Mouse (Mus musculus) embryo, embryonic 10.5 days (tissue): ENCODE measurements at regions not wholly inside any gene's neighbourhood (a gene's known extent, or its start where the extent isn't known, plus 50 kb on each side); places are given as distances from the start of the nearest gene placed in this dataset.
"Not testable (repeated sequence)": the region's sequence is repeated elsewhere in the genome, so short reads cannot be mapped to it uniquely, and the experiment has no call there.

Experiments
- DNase-seq: peaks from one replicate; pipeline ENCODE4 v3.0.0-alpha.2; 2015; ENCODE audit warnings: low spot score

DNA sequence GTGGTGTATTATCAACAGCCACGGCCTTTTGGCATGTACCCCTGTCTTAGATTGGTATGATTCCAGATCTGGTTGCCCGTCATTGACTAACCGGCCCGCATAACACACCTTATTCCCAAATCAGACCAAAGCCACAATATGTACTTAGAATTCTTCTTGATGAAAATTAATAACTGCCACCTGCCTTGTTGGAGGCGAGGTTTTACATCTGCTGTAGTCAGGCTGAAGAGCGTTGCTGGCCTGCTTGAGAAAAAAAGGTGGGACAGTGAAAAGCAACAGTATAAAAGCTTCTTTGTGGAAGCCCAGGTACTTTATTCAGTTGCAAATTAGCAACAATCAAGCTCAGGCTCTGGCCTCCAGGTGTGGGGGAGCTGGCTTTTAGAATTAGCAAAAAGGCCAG, 223.6 kb upstream of the Car8 start:
- DNase-seq = not testable (repeated sequence)

- DNase-seq = no peak
These were observed 215.5 kb upstream of the Car8 start for GRCm38 (mm10) chr4:8454346-8454745.

GRCm38 (mm10) chr4:8432393-8432792, 193.6 kb upstream of the Car8 start:
- DNase-seq = peak; percentile 77

GRCm38 (mm10) chr4:8431032-8431332, 192.1 kb upstream of the Car8 start:
- DNase-seq = no peak

DNA sequence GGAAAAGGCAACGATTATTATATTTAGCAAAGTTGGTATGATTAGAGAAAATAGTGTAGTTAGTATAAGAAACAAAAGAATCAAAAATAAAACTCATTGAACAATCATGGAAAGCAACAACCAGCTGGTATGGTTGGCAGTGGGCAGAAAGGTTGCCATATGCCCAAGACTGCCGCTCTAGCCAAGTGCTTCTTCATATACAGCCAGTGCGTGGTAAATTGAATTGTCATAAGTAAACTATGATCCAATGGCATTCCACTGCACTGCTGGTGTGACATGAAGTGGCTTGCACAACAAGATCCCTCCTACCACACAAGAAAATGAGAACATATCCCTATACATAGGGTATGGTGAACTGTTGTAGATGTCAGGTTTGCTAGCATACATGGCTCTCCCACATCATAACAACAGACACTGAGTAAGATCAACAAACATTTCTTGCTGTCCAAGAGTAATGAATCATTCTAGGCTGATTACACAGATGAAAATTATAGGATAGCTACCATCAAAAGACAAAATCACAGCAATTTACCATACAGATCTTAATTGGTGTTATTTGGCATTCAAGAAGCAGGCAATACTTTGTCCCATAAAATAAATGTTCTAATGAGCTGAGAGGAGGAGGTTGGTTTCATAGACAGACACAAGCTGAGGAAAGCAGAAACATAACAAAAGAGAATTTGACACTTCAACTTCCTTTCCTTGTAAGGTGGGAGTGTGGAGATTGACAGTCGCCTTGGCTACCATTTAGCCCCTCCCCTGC, 191.6 kb upstream of the Car8 start:
- peak; percentile 28 for DNase-seq

GRCm38 (mm10) chr4:8429771-8430170, 190.9 kb upstream of the Car8 start:
- DNase-seq = no peak

GRCm38 (mm10) chr4:8428629-8429523, 190.0 kb upstream of the Car8 start:
- DNase-seq = no peak

DNA sequence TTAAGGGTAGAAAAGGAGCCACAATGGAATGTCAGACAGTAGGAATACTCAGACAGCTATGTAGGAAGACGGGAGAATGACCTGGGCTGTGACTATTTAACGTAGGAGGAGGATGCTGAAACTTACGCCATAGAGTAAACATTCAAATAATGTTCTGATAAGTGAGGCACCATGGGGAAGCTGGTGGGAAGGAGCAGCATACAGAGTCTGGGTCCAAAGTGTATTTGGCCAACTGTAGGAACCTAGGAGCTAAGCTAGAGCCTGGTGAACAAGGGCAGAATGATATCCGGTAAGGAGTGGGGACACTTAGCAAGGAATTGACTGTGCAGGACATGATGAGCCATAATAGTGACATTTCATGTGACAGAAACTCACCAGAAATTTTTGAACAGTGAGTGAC, 189.0 kb upstream of the Car8 start:
- DNase-seq = no peak

- DNase-seq = peak; percentile 77
These were observed 184.7 kb upstream of the Car8 start for GRCm38 (mm10) chr4:8423392-8424045.

DNA sequence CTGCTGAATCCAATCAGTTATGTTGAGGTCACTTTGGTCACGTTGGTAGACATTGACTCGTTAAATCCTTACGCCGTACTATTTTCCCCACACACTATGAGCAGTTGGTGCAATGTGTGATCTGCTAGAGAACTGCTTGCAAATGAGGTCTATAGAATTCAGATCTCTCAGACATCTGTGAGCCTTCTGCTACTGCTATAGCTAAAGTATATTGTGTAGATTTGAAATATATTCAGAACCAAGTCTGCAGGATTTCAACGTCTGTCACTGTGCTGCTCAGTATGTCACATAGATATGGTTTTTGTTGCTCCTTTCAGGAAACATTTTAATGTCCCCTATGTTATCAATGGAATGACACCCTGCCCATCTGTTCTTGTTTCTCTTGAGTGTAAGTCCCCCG, 182.4 kb upstream of the Car8 start:
- DNase-seq = no peak

DNA sequence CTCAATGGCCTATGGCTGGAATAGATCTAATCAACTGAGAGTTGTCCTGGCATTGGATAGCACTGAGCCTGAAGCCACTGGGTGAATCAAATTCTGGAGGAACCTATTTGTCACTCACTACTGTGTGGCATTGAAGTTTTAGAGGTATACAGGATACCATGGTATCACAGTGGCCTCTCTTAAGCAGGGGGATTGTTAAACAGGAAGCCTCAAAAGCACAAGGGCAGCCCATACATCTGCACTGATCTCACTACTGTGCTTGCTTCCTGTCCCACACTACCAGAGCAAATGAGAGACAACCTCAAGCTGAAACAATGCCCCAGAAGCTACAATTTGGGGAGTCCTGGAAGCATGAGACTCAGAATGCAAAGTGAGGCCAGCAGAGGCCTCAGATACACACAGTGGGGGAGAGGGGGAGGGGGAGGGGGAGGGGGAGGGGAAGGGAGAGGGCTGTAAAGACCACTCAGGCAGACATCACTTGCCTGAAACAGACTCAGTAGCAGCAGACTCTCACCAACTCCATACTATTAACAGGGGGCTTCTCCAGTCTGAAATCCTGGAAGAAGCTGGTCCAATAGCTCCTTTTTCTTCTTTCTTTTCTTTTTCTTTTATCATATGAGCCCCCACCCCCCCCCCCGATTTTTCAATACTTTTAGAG, 179.7 kb upstream of the Car8 start:
- no peak for DNase-seq

GRCm38 (mm10) chr4:8417821-8418220, 179.0 kb upstream of the Car8 start:
- no peak for DNase-seq

DNA sequence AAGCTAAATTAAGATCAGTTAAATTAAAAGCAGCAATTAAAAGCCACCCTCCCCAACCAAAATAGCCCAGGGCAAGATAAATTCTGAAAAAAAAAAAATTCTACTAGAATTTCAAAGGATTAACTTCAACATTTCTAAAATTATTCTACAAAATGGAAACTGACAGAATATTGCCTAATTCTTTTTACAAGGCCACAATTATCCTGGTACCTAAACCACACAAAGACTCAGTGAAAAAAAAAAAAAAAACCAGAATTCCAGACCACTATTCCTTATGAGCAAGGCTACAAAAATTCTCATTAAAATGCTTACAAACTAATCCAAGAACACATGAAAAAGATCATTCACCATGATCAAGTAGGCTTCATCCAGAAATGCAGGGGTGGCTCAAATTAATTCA, 174.5 kb upstream of the Car8 start:
- no peak for DNase-seq

DNA sequence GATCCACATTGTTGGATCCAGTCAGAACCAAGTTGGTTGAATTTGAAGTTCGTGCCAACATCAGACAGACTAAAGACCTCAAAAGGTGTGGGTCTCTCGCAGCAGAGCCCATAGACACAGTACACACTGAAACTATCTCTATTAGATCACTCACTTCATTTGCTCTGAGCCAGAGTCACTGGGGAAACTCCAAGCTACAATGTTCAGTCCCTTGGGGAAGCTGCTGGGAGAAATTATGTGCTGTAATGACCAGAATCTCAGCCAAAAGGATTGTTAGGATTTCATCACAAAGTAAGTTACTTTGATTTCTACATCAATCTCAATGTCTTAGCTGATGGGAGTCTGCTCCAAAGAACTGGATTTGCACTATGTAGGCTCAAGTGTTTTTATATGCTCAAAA, 161.2 kb upstream of the Car8 start:
- DNase-seq = no peak

GRCm38 (mm10) chr4:8399430-8399829, 160.6 kb upstream of the Car8 start:
- no peak for DNase-seq

GRCm38 (mm10) chr4:8398969-8399368, 160.1 kb upstream of the Car8 start:
- no peak for DNase-seq

GRCm38 (mm10) chr4:8383162-8383561, 144.3 kb upstream of the Car8 start:
- no peak for DNase-seq

- no peak for DNase-seq
These were observed 143.2 kb upstream of the Car8 start for GRCm38 (mm10) chr4:8382125-8382417.

GRCm38 (mm10) chr4:8381408-8382124, 142.7 kb upstream of the Car8 start:
- peak; percentile 16 for DNase-seq

GRCm38 (mm10) chr4:8380711-8381338, 142.0 kb upstream of the Car8 start:
- DNase-seq = peak; percentile 87

DNA sequence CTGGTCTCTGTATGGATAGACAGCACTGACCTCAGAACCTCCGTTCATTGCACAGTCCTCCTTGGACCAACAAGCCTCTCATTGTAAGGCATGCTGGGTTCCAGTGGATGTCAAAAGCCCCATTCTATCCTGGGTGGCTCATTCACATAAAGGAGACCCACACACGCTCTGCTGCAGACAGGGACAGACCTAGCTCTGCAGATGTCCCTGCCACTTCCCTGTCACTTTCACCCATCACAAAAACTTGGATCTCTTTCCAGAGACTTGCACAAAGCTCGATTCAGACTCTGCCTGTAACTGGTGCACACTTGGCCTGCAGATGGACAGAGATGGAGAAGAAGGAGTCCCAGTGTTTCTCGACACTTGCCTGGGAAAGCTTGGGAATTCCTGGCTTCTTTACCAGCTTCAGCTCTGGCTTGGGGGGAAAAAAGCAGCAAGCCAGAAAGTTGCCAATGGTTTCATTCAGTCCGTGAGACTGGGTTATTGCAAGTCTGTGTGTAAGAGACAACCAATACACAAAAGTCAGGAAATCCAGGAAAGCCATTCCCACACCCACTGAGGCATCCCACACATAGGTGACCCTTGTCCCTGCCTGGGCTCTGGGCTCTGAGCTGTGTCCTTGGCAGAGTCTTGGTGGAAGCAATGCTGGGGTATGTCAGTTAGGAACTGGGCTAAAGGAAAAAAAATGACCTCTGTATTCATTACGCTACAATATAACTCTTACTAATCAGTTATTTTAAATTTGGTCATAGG, 136.1 kb upstream of the Car8 start:
- no peak for DNase-seq
